Mouse (Mus musculus) limb, embryonic 14.5 days (tissue): ENCODE results near the gene AC140267.1. TPM values are rescaled to one million over a fixed set of nuclear protein-coding genes. Genes with fewer than 3 reads are reported as not detected.

Experiments used
- ATAC-seq: fragments of 200-750 bp; cut with Nextera tagmentation; 2 replicates; pipeline ENCODE4 v1.8.0; 2017; ENCODE audit warnings: low read depth, moderate number of reproducible peaks, moderate TSS enrichment; ENCODE audit not compliant: low FRiP score
- DNase-seq: peaks from one replicate; pipeline ENCODE4 v3.0.0-alpha.2; 2015; ENCODE audit warnings: low spot score
- H3K27ac ChIP-seq: fragments of 300-500 bp; sonication (generic); replicated peaks from 2 replicates; pipeline ENCODE4 v1.5.1; 2014; ENCODE audit warnings: low read depth, mild to moderate bottlenecking, low read length, moderate library complexity, mixed read lengths
- H3K27me3 ChIP-seq: fragments of 300-500 bp; sonication (generic); 2 replicates; pipeline ENCODE4 v1.6.1; 2014; ENCODE audit warnings: low read length, mixed read lengths; ENCODE audit not compliant: control insufficient read depth, insufficient read depth
- H3K36me3 ChIP-seq: fragments of 300-500 bp; sonication (generic); 2 replicates; pipeline ENCODE4 v1.6.1; 2014; ENCODE audit warnings: mild to moderate bottlenecking, low read length, moderate library complexity, mixed read lengths; ENCODE audit not compliant: control insufficient read depth, insufficient read depth
- H3K4me1 ChIP-seq: fragments of 300-500 bp; sonication (generic); 2 replicates; pipeline ENCODE4 v1.6.1; 2014; ENCODE audit warnings: antibody characterized with exemption, low read length, mixed read lengths; ENCODE audit not compliant: control insufficient read depth, insufficient read depth
- H3K4me2 ChIP-seq: fragments of 300-500 bp; sonication (generic); replicated peaks from 2 replicates; pipeline ENCODE4 v1.6.1; 2014; ENCODE audit warnings: low read depth, mild to moderate bottlenecking, low read length, moderate library complexity; ENCODE audit not compliant: severe bottlenecking
- H3K4me3 ChIP-seq: fragments of 300-500 bp; sonication (generic); replicated peaks from 2 replicates; pipeline ENCODE4 v1.5.1; 2014; ENCODE audit warnings: low read length
- H3K9ac ChIP-seq: fragments of 300-500 bp; sonication (generic); 2 replicates; pipeline ENCODE4 v1.6.1; 2014; ENCODE audit warnings: mild to moderate bottlenecking, low read depth, low read length, moderate library complexity; ENCODE audit not compliant: severe bottlenecking
- H3K9me3 ChIP-seq: fragments of 300-500 bp; sonication (generic); 2 replicates; pipeline ENCODE4 v1.6.1; 2016; ENCODE audit warnings: low read length; ENCODE audit not compliant: control insufficient read depth
- POLR2A ChIP-seq: fragments of 200-500 bp; IDR thresholded peaks from 2 replicates; pipeline ENCODE4 v1.8.0; 2012; ENCODE audit warnings: inconsistent platforms, mild to moderate bottlenecking, moderate library complexity, borderline replicate concordance; ENCODE audit not compliant: insufficient read depth, insufficient read length; ENCODE audit errors: extremely low read depth
- WGBS: fragments of 180-500 bp; shearing (Covaris S2); extraction: QIAGEN DNeasy Blood & Tissue Kit; methylation state at CpG from one replicate; pipeline ENCODE4 v1.1.7; 2014; 5-methylcytosine and 5-hydroxymethylcytosine counted together
- polyA plus RNA-seq, 2 experiments: library from polyadenylated mRNA; depleted of rRNA in 1 of 2; stranded (reverse) in 1 of 2; unstranded in 1 of 2; fragments of >200 nt; fragmentation: Nextera tagmentation in 1 of 2; extraction: Ambion mirVana in 1 of 2; gene quantifications; 2 replicates each; pipeline versions ENCODE4 v1.2.1 to v1.2.3; 2012 to 2014

AC140267.1 gene
- polyA plus RNA-seq (2012; rRNA removed) (not detected in 2 replicates), polyA plus RNA-seq (2014; fragmentation: Nextera tagmentation; extraction: Ambion mirVana) (not detected in 2 replicates)

DNA sequence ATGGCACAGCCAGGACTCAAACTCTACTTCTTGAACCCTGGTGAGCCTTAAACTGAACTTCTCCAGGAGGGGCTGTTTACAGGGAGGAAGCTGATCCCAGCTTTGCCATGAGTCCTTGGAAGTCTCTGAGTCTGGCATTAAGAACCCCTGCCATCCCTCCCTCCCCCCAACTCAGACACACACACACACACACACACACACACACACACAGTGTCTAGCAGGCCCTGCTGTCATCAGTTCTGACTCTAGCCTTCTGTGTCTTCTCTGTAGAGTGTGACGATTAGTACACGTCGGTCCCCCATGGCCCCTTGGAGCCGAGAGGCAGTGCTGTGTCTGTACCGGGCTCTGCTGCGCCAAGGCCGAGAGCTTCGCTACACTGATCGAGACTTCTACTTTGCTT lies at the start of gene AC140267.1:
Gene AC140267.1, plus strand, starts transcription at position 301 of the 400 bp plus-strand sequence.
- Histone ChIP-seq H3K36me3 (peaks cover 37% of the 10 kb centered on the region), H3K27me3 (no peaks in the 10 kb centered on the region), H3K9ac (peak within 1 kb of the TSS; percentile 83), H3K27ac (peak within 1 kb of the TSS; percentile 82; the same call in 1 of the 2 replicates), H3K4me3 (peak within 1 kb of the TSS; percentile 96), H3K9me3 (no peaks in the 10 kb centered on the region), H3K4me1 (peaks cover 5% of the 10 kb centered on the region; the same call in 1 of the 2 replicates), H3K4me2 (peak within 1 kb of the TSS; percentile 79)
- TF ChIP-seq POLR2A, result no peak
- WGBS, result 98% methylated on average over 9 of the region's 9 CpGs
- ATAC-seq (no peak), DNase-seq (no peak)

DNA sequence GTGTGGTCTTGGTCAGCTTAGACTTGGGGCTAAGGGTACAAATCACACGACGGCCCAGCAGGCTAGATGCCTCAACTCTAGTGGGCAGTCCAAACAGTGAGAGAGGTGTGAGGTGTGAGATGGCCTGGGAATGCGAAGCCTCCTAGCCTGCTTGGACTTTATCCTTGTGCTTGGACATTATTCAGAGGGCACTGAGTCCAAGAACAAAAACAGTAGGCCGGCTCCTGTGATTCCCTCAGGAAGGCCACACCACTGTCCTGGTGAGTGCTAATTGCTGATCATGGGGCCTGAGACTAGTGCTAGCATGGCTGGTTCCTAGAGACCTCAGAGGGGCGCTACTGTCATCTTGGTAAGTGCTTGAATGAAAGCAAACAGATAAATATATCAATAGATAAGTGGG lies 46.7 kb upstream of the AC140267.1 start:
- H3K4me1 ChIP-seq, result no peaks in the 10 kb centered on the region
- DNase-seq, result no peak
- no peak for ATAC-seq
- no peaks in the 10 kb centered on the region for H3K9me3 ChIP-seq
- H3K36me3 ChIP-seq, result no peaks in the 10 kb centered on the region; the same call in 1 of the 2 replicates
- WGBS, result 79% methylated on average over 5 of the region's 5 CpGs
- no peak overlapping the region for H3K4me2 ChIP-seq
- no peak for TF ChIP-seq POLR2A
- H3K27me3 ChIP-seq, result no peaks in the 10 kb centered on the region
- no peak overlapping the region for H3K27ac ChIP-seq
- H3K9ac ChIP-seq, result no peak overlapping the region
- no peak overlapping the region for H3K4me3 ChIP-seq

DNA sequence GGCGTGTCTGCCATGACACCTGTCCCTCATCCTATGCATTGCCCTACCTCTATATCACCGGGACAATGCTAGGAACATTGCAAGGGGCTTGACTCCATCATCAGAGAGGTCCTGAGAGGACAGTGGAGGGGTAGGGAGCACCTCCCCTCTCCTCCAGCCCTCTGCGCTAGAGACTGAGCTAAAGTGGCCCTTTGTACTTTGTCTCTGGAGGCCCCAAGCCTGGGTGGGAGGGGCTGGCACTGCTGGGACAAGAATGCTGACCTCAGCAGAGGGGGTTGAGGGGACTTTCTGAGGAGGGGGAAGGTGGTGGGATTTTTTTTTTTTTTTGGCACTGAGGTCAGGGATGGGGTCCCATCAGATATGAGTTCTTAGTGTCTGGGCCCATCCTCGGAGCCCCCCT lies 45.6 kb upstream of the AC140267.1 start:
- 83% methylated on average over 4 of the region's 4 CpGs for WGBS
- ATAC-seq (no peak), DNase-seq (no peak)
- no peaks in the 10 kb centered on the region; the same call in 1 of the 2 replicates for H3K36me3 ChIP-seq
- no peak overlapping the region for H3K4me2 ChIP-seq
- no peak for TF ChIP-seq POLR2A
- H3K27me3 ChIP-seq, result no peaks in the 10 kb centered on the region
- no peaks in the 10 kb centered on the region for H3K4me1 ChIP-seq
- H3K27ac ChIP-seq, result no peak overlapping the region
- no peak overlapping the region for H3K4me3 ChIP-seq
- no peaks in the 10 kb centered on the region for H3K9me3 ChIP-seq
- H3K9ac ChIP-seq, result no peak overlapping the region

DNA sequence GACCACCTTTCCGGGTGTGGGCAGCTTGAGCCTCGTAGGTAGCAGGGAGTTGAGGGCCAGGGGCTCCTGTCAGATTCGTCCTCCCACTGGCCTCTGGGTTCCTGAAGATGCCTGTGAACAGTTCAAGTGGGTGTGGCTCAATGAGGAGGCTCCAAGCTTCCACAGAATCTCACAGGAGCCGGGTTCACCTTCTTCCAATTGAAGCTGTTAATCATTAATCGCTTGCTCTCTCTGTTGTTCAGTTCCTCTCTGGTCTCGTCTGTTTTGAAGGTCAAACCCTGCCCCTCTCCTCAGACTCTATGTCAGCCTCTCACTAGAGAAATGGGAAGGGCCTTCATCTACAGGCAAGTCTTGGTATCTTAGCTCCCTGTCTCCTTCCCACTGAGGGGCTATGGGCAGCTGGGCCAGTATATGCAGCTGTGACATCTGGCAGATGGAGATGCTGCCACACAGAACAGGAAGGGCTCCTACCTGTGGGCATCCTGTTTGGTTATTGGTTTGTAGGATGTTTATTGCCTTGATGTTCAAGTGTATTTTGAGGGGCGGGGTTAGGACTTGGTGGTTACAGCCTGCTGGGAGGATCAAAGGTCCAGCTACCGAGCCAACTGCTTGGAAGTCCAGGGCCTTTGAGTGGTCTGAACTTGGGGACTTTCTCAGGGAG lies 43.9 kb upstream of the AC140267.1 start:
- no peak overlapping the region for H3K4me2 ChIP-seq
- no peak overlapping the region for H3K4me3 ChIP-seq
- H3K27ac ChIP-seq, result no peak overlapping the region
- no peak for DNase-seq
- H3K27me3 ChIP-seq, result no peaks in the 10 kb centered on the region
- TF ChIP-seq POLR2A, result no peak
- 68% methylated on average over 8 of the region's 8 CpGs for WGBS
- no peaks in the 10 kb centered on the region; the same call in 1 of the 2 replicates for H3K36me3 ChIP-seq
- no peaks in the 10 kb centered on the region for H3K9me3 ChIP-seq
- ATAC-seq, result no peak
- no peak overlapping the region for H3K9ac ChIP-seq
- no peaks in the 10 kb centered on the region for H3K4me1 ChIP-seq

DNA sequence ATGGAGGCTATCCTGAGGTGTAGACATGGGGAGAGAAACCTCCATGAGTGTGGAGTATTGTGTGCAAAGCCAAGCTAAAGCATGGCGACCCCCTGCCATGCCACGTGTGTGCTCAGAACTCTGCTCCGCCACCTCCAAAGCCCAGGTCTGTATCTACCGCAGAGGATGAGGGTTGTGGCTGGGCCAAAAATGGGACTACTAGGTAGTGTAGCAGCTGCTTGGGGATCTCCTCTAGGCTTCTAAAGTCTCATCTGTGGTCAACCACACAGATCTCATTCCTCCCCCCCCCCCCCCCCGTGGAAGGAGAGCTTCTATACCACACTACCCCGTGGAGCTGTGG lies 43.4 kb upstream of the AC140267.1 start:
- Histone ChIP-seq H3K4me3 (no peak overlapping the region), H3K9ac (no peak overlapping the region), H3K4me2 (no peak overlapping the region), H3K27me3 (no peaks in the 10 kb centered on the region), H3K4me1 (no peaks in the 10 kb centered on the region), H3K36me3 (no peaks in the 10 kb centered on the region; the same call in 1 of the 2 replicates), H3K9me3 (no peaks in the 10 kb centered on the region), H3K27ac (no peak overlapping the region)
- 88% methylated on average over 5 of the region's 6 CpGs for WGBS
- DNase-seq (no peak), ATAC-seq (no peak)
- TF ChIP-seq POLR2A, result no peak

DNA sequence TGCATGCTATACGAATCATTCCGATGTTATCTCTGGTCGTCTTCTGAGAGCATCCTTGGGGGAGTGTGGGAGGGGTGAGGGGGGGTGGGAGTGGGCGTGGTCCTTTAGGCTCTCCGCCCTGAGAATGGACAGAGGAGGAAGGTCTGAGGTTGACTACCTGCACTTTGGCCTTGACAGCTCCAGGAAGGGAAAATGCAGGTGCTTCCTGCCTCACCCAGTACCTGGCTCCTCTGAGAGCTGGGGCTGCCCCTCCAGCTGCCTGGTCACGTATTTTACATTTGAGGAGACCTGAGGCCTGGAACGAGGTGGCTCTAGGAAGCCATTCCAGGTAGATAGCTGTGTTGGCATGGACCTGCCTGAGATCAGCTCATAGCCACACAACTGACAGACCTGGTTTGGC lies 42.8 kb upstream of the AC140267.1 start:
- Histone ChIP-seq H3K9ac (no peak overlapping the region), H3K4me2 (no peak overlapping the region), H3K4me3 (no peak overlapping the region), H3K27ac (no peak overlapping the region), H3K4me1 (no peaks in the 10 kb centered on the region), H3K27me3 (no peaks in the 10 kb centered on the region), H3K9me3 (no peaks in the 10 kb centered on the region), H3K36me3 (no peaks in the 10 kb centered on the region; the same call in 1 of the 2 replicates)
- no peak for TF ChIP-seq POLR2A
- ATAC-seq (no peak), DNase-seq (no peak)
- 92% methylated on average over 7 of the region's 7 CpGs for WGBS
